7 mouse cellular contexts compared by ENCODE assay signal in the genomic region with DNA sequence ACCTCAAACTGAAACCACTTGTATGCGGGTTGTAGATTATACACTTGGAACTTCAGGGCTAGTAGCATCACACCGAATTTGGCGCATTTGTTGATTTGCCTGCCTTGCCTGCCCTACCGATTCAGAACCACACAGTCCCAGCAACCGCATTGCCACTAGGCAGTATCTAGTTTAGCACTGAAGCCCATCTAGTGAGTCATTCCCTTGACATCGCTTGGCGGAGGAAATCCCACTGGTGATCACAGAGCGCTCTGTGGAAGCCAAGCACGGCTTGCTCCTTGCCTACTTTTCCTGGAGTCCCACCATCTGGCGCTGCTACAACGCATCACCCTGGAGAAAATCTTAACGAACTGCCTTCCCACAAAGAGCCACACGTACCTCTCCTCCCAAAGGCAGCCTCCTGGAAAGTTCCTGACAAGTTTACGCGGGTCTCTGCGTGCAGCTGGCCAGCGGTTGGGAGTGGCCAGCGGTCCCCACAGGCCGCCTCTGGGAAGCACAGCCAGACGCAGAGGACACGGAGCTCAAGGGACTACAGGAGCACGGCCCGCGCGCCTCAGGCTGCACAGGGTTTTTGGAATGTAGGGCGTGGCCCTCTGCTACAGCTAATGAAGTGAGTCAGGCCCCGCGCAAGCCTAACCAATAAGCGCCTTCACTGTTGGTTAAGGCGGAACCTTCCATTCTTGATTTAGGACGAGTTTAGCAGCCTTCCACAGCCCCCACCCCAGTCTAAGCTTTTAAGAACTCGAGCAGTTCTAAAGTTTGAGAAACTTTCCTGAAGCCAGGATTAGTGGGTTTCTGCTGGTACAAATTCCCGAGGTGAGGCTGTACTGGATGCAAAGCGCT.
A peak's percentile ranks its signal among the peaks of the same experiment; 100 is the strongest.
DNase-seq lines count a peak whose midpoint lies in the region; ATAC-seq lines count a peak whose summit lies in the region.

No protein-coding gene starts in this region.

- intact Hi-C loops in left cerebral cortex, postnatal 10 days (cut with DNase I), result no loop called here

- H3K4me1 ChIP-seq in hindbrain, embryonic 15.5 days (replicated peaks), result 0 out of 2 replicates have a peak, but pooled peaks cover 5% of the 10 kb centered on the region

- no peaks in the 10 kb centered on the region for H3K9me3 ChIP-seq in hindbrain, embryonic 15.5 days

- H3K27ac ChIP-seq in hindbrain, embryonic 15.5 days (replicated peaks), result peak overlapping the region; percentile 40; the same call in 1 of the 2 replicates

- peak overlapping the region; percentile 52 for H3K4me2 ChIP-seq in hindbrain, embryonic 15.5 days

- ATAC-seq in hindbrain, embryonic 15.5 days (ENCODE audit: low FRiP score, low read depth), result peak; percentile 81
- ATAC-seq in megakaryocyte progenitor cell, adult 5-6 weeks (replicated peaks; ENCODE audit: poor library complexity), result peak; percentile 96

- WGBS in hindbrain, embryonic 15.5 days, result 7% methylated on average over 34 of the region's 34 CpGs

- peak; percentile 96 for DNase-seq in ZHBTc4 (ENCODE audit: low read depth, low spot score)
- peak; percentile 40 to 52 for DNase-seq in cerebellum, postnatal 14 days
- peak; percentile 68 for DNase-seq in frontal cortex, postnatal 36 days (ENCODE audit: low spot score in 2 of 2)
- DNase-seq in left cerebral cortex, postnatal 10 days (ENCODE audit: extremely low spot score in 1 of 2, low spot score in 2 of 2), result peak; percentile 42 to 90
- DNase-seq in right cerebral cortex, postnatal 36 days (ENCODE audit: low spot score in 2 of 2), result peak; percentile 51 to 68

- peak overlapping the region; percentile 28 for H3K4me3 ChIP-seq in hindbrain, embryonic 15.5 days

- H3K9ac ChIP-seq in hindbrain, embryonic 15.5 days, result no peak overlapping the region

- no peaks in the 10 kb centered on the region for H3K36me3 ChIP-seq in hindbrain, embryonic 15.5 days

- H3K27me3 ChIP-seq in hindbrain, embryonic 15.5 days, result peaks cover 5% of the 10 kb centered on the region

Comparison
In these comparisons a context has a peak if more than half of its experiments do, and no peak if none do; other contexts are left out.
1. Peak in every context shown above with its lines: DNase-seq, ATAC-seq, H3K4me3 ChIP-seq and H3K27ac ChIP-seq.
2. DNase-seq: peak in every context shown above with its lines; median percentile 96 in ZHBTc4; 68 in frontal cortex, postnatal 36 days; 66 in left cerebral cortex, postnatal 10 days; 60 in right cerebral cortex, postnatal 36 days; 46 in cerebellum, postnatal 14 days.